Mouse (Mus musculus): Measurements from ENCODE around the gene Gars. TPM values are rescaled to one million over a fixed set of nuclear protein-coding genes. Genes with fewer than 3 reads are reported as not detected.

Gars gene
- polyA plus RNA-seq, 1 experiment from 2014 or later: 233 TPM

DNA sequence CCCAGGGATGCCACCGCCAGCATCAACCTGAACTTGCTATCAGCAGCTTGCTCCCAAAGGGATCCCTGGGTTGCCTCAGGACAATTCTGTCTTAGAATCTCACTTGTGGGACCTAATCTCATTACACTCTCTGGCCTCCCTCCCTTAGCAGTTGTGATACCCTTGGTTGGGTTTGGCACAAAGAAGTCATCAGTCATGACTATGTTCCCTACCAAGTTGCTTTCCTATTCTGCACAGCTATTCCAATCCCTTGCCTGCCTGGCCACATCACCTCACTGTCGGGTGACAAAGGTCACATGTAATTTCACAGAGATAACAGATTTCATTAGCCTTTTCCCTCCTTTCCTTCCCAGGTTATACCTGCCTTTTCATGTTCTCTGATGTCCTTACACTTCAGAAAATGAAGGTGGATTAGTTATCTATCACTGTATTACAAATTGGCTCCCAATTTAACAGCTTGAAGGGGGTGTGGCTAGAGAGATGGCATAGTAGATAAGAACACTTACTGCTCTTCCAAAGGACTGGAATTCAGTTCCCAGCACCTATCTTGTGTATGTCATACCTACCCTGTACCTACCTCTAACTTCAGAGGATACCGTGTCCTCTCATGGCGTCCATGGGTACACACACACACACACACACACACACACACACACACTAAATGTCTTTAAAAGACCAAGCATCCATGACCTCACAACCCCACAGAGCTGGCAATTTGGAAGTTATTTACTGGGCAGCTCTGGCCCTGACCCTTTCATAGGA, 27.3 kb upstream of the Gars start:
- WGBS: 63% methylated on average over 4 of the region's 4 CpGs
- H3K27me3 ChIP-seq (ENCODE audit: low read depth, poor library complexity, severe bottlenecking): peaks cover 6% of the 10 kb centered on the region

DNA sequence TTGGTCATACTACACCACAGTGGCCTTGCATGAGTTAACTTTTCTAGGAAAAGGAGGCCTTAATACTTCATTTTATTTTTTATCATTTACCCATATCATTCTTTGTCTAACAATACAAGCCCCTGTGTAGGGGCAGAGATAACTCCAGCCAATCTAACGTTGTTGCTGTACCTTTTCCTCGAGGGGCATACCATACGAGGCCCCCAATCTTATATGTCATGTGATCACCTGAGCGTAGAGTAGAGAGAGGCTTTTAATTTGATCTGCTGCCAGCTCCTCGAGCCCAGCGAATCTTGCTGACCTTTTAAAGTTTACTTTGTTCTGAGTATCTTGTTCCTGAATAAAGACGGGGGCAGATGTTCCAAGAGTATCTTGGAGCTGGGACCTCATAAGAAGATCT, 25.3 kb upstream of the Gars start:
- H3K4me3 ChIP-seq: no peak overlapping the region
- DNase-seq (ENCODE audit: low spot score): no peak
- H3K27ac ChIP-seq (replicated peaks): no peak overlapping the region
- H3K4me1 ChIP-seq: peaks cover 34% of the 10 kb centered on the region
- H3K27me3 ChIP-seq (ENCODE audit: low read depth, poor library complexity, severe bottlenecking): peaks cover 8% of the 10 kb centered on the region
- H3K36me3 ChIP-seq: no peaks in the 10 kb centered on the region
- 87% methylated on average over 7 of the region's 7 CpGs for WGBS
- peaks cover 5% of the 10 kb centered on the region; the same call in 1 of the 2 replicates for H3K9me3 ChIP-seq (replicated peaks)

More for the DNA sequence above, 27.3 kb upstream of the Gars start:
- Histone ChIP-seq H3K36me3 (no peaks in the 10 kb centered on the region), H3K27ac (replicated peaks) (peak overlapping the region; percentile 87), H3K4me3 (peak overlapping the region; percentile 39), H3K4me1 (peaks cover 22% of the 10 kb centered on the region), H3K9me3 (replicated peaks) (peaks cover 5% of the 10 kb centered on the region; the same call in 1 of the 2 replicates)
- DNase-seq (ENCODE audit: low spot score): no peak

DNA sequence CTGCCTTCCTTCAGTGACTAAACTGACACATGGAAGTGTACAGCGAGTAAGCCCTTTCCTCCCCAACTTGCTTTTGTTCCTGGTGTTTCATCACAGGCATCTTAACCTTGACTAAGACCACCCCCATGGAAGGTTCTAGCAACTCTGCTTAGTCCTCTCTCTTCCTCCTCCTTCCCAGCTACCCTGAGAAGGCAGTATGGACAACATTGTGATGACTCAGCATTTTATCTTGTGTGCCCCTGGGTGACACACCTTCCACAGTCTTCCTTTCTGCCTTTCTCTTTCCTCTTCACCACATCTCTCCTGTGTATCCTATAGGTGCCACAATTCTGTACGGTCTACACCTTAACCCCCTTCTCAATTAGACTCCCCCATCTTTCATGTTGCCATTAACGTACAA, 23.6 kb upstream of the Gars start:
- no peak overlapping the region for H3K27ac ChIP-seq (replicated peaks)
- H3K4me3 ChIP-seq: no peak overlapping the region
- DNase-seq (ENCODE audit: low spot score): no peak
- WGBS: 82% methylated on average over 3 of the region's 3 CpGs
- H3K9me3 ChIP-seq (replicated peaks): peaks cover 5% of the 10 kb centered on the region; the same call in 1 of the 2 replicates
- H3K27me3 ChIP-seq (ENCODE audit: low read depth, poor library complexity, severe bottlenecking): peaks cover 13% of the 10 kb centered on the region
- no peaks in the 10 kb centered on the region for H3K36me3 ChIP-seq
- peaks cover 32% of the 10 kb centered on the region for H3K4me1 ChIP-seq

DNA sequence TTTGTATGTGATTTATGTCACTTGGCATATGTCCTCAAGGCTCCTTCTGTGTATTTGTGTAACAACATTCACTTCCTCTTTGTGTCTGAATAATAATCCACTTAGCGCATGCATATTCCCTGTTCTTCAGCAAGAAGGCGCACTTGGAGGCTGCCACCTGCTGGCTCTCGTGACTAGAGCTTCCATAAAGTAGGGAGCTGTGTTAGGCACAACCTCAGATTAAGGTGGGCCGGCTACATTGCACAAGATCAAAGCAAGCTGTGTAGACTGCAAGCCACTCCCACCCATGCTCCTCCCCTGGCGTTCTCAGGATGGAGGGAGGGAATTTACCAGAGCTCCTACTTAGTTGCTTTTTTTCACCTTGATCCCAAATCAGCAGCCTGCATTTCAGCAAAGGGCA, 21.6 kb upstream of the Gars start:
- 32% methylated on average over 5 of the region's 5 CpGs for WGBS
- H3K9me3 ChIP-seq (replicated peaks): peaks cover 5% of the 10 kb centered on the region; the same call in 1 of the 2 replicates
- no peaks in the 10 kb centered on the region for H3K36me3 ChIP-seq
- peaks cover 14% of the 10 kb centered on the region for H3K4me1 ChIP-seq
- DNase-seq (ENCODE audit: low spot score): no peak
- no peak overlapping the region for H3K4me3 ChIP-seq
- peaks cover 13% of the 10 kb centered on the region for H3K27me3 ChIP-seq (ENCODE audit: low read depth, poor library complexity, severe bottlenecking)
- H3K27ac ChIP-seq (replicated peaks): no peak overlapping the region

DNA sequence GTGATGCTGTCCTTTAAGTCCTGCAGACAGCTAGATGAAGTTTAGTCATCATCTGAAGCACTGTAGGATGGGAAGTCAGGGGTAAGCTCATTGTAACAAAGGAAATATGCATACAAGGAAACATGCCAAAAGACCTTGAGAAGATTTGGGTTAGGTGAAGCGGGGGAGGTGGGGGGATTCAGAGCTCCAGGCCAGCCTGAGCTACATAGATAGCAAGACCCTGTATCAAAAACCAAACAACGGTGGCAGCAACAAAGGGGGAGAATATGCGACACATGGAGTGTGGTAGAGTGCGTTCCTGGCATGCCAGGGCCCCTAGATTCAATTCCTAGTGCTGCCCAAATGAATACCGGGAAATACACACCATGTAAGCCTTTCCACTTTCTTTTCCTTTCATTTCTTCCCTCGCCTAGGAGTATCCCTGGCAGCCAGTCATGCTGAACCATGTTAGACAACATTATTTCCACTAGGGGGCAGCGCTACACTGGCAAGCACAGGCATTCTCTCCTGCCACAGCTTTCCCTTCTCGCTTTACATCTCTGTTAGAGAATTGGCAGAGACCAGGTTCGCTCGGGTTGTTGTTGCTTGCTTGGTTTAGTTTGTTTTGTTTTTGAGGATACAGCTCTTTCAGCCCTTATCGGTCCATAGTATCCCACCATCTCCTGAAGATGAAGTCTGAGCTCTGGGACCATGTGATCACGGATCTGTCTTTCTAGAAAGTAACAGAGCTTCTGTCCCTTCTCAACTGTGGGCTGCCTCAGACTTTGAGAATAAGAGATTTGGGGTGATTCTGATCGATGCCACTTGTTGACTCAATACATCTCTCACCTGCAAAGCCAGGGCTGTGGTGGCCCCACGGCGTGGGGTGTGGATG, 20.9 kb upstream of the Gars start:
- H3K4me3 ChIP-seq: no peak overlapping the region
- H3K27me3 ChIP-seq (ENCODE audit: low read depth, poor library complexity, severe bottlenecking): peaks cover 13% of the 10 kb centered on the region

DNA sequence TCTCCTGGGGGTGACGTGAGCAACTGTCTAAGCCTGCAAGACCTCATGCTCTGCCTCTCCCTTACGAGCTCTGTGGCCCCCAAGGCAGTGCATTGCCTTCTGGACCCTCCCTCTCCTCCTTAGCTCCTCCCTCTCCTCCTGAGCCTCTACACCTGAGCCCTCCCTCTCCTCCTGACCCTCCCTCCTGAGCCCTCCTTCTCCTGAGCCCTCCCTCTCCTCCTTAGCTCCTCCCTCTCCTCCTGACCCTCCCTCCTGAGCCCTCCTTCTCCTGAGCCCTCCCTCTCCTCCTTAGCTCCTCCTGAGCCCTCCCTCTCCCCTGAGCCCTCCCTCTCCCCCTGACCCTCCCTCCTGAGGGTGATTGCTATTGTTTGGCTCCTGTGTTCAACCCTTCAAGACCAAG, 19.4 kb upstream of the Gars start:
- Histone ChIP-seq H3K4me3 (no peak overlapping the region), H3K9me3 (replicated peaks) (peaks cover 5% of the 10 kb centered on the region; the same call in 1 of the 2 replicates), H3K36me3 (no peaks in the 10 kb centered on the region), H3K27ac (replicated peaks) (no peak overlapping the region), H3K4me1 (peaks cover 14% of the 10 kb centered on the region), H3K27me3 (ENCODE audit: low read depth, poor library complexity, severe bottlenecking) (peaks cover 13% of the 10 kb centered on the region)
- no peak for DNase-seq (ENCODE audit: low spot score)
- WGBS: 91% methylated on average over 2 of the region's 2 CpGs

More for the DNA sequence above, 20.9 kb upstream of the Gars start:
- H3K9me3 ChIP-seq (replicated peaks): peaks cover 5% of the 10 kb centered on the region; the same call in 1 of the 2 replicates
- WGBS: 31% methylated on average over 15 of the region's 15 CpGs
- H3K36me3 ChIP-seq: no peaks in the 10 kb centered on the region
- peaks cover 14% of the 10 kb centered on the region for H3K4me1 ChIP-seq
- DNase-seq (ENCODE audit: low spot score): peak; percentile 72
- 0 out of 2 replicates have a peak overlapping the region, but pooled peaks have one; percentile 28 for H3K27ac ChIP-seq (replicated peaks)

DNA sequence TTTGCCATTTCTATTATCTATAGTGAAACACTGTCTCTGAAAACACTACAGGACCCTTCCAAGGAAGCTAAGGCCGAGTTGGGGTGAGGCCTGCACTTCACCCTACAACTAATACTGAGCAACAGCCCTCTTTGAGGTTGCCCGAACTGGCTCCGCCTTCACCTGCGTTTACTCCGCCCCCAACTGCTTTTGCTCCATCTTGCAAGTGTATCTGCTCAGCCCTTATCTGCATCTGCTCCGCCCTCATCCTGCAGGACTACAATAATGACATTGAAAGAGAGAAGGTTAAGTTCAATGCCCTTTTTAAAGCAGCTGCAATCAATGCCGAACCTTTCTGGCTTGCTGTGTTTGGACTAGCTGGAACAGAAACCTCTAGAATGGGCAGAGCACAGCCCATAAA, 16.0 kb upstream of the Gars start:
- H3K4me1 ChIP-seq: peaks cover 7% of the 10 kb centered on the region
- WGBS: 91% methylated on average over 7 of the region's 7 CpGs
- H3K27me3 ChIP-seq (ENCODE audit: low read depth, poor library complexity, severe bottlenecking): peaks cover 13% of the 10 kb centered on the region

DNA sequence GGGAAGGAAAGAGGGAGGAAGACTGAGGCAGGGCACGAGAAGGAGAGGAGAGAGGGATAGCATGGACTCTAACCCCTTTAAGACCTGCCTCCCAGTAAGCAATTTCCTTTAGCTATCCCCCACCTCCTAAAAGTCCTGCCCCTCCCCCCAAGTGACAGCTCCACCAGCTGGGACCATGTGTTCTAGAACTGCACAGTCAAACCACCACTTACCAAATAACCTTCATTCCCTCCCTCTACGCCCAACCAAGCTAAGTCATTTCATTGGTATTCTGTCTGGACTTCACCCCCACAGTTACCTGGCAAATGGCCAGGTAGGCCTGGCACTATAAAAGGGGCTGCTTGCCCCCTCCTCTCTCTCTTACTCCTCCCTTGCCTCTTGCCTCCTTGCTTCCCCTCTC, 10.2 kb upstream of the Gars start:
- Histone ChIP-seq H3K9me3 (replicated peaks) (no peaks in the 10 kb centered on the region), H3K36me3 (no peaks in the 10 kb centered on the region), H3K27me3 (ENCODE audit: low read depth, poor library complexity, severe bottlenecking) (no peaks in the 10 kb centered on the region), H3K4me1 (no peaks in the 10 kb centered on the region), H3K27ac (replicated peaks) (no peak overlapping the region), H3K4me3 (no peak overlapping the region)
- DNase-seq (ENCODE audit: low spot score): no peak
- 94% methylated on average over 2 of the region's 2 CpGs for WGBS

More for the DNA sequence above, 16.0 kb upstream of the Gars start:
- Histone ChIP-seq H3K27ac (replicated peaks) (no peak overlapping the region), H3K9me3 (replicated peaks) (no peaks in the 10 kb centered on the region), H3K4me3 (no peak overlapping the region), H3K36me3 (no peaks in the 10 kb centered on the region)
- DNase-seq (ENCODE audit: low spot score): no peak

DNA sequence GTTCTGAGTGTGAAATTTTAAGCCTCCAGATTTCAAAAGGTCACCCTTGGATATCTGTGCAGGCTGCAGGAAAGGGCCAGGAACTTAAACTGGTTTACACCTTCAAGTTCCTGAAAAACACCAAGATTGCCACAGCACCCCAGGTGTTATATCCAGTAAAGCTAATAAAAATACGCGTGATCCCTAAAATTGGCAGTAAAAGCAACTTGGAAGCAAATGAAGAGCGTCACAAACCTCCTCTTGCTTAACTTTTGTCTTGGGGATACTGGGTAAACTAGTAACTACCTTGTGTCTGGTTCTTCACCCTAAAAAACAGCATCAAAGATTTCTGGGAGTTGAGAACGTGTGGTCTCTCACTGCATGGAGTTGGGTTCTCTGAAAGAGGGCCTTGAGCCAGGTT, 1.1 kb upstream of the Gars start:
- Histone ChIP-seq H3K9me3 (replicated peaks) (no peaks in the 10 kb centered on the region), H3K36me3 (no peaks in the 10 kb centered on the region), H3K4me1 (peaks cover 25% of the 10 kb centered on the region), H3K27ac (replicated peaks) (no peak overlapping the region), H3K27me3 (ENCODE audit: low read depth, poor library complexity, severe bottlenecking) (no peaks in the 10 kb centered on the region), H3K4me3 (no peak overlapping the region)
- DNase-seq (ENCODE audit: low spot score): no peak
- WGBS: 91% methylated on average over 4 of the region's 4 CpGs

DNA sequence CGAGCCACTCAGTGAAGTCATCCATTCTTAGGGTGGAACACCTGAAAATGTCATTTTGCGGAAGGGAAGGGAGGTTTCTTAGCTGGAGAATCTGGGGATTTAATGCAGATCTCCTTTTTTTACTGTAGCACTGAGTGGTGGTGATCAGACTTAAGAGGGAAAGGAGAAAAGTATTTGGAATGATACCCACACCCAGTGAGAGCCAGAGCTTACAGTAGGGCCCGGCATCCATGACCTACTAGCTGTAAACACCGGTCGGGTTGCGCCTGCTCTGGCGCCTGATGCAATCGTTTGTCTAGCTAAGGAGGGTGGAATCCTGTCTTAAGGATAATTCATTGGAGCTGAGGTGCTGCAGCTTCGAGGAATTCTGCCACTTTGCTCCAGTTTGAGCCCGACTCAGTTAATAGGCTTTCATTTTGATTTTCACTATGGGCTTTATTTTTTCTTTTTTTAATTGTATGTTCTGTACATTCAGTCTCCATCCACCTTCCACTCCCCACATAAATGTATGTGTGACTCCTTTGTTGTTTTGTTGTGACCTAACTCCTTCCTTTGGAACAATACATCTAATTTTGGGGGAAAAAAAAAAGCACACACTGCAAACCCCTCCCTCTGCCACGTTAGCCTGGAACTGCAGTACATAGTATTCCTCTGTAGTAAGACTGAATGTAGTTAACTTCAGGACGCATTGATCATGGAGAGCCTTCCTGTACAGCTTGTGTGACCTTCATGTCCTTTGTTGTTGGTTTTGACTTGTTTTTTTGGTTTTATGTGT, 1.1 kb downstream of the Gars start:
- peak; percentile 22 for DNase-seq (ENCODE audit: low spot score)
- Histone ChIP-seq H3K36me3 (no peaks in the 10 kb centered on the region), H3K4me1 (peaks cover 25% of the 10 kb centered on the region), H3K27me3 (ENCODE audit: low read depth, poor library complexity, severe bottlenecking) (no peaks in the 10 kb centered on the region), H3K27ac (replicated peaks) (peak overlapping the region; percentile 97), H3K4me3 (peak overlapping the region; percentile 97), H3K9me3 (replicated peaks) (no peaks in the 10 kb centered on the region)
- WGBS: 5% methylated on average over 12 of the region's 12 CpGs

DNA sequence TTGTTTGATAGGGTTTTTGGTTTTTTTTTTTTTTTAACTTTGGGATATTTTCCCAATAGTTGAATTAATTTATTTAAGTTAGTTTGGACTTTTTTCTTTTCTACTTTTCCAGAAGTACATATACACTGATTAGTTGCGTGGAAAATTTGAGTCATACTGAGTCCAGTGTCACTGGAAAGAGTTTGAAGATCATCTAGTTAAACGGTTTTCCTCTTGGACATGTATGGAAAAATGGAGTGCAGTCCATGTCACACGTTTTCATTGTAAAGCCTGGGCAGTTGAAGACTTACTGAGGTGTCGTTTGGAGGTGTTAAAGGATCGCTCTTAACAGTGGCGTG, 1.6 kb downstream of the Gars start:
- Histone ChIP-seq H3K9me3 (replicated peaks) (no peaks in the 10 kb centered on the region), H3K36me3 (no peaks in the 10 kb centered on the region), H3K27ac (replicated peaks) (no peak overlapping the region), H3K4me1 (peaks cover 25% of the 10 kb centered on the region), H3K4me3 (peak overlapping the region; percentile 97), H3K27me3 (ENCODE audit: low read depth, poor library complexity, severe bottlenecking) (no peaks in the 10 kb centered on the region)
- DNase-seq (ENCODE audit: low spot score): no peak
- 88% methylated on average over 6 of the region's 6 CpGs for WGBS

DNA sequence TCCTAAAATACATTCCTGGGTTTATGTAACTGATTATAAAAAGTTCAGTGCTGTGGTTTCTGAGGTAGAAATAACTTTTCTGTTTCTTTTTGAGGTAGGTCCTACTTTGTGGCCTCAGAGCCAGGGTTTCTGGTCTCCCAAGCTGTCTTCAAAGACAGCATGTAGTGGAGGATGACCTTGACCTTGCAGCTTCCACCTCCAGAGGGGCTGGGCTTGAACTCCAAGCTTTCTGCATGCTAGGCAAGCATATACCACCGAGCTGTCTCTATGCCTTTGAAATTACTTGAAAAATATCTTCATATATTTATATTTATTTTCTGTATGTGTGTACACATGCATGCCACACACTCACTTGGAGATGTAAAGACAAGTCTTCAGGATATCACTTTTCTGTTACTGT, 2.2 kb downstream of the Gars start:
- Histone ChIP-seq H3K4me3 (no peak overlapping the region), H3K27ac (replicated peaks) (no peak overlapping the region), H3K27me3 (ENCODE audit: low read depth, poor library complexity, severe bottlenecking) (no peaks in the 10 kb centered on the region), H3K9me3 (replicated peaks) (no peaks in the 10 kb centered on the region), H3K4me1 (peaks cover 25% of the 10 kb centered on the region), H3K36me3 (no peaks in the 10 kb centered on the region)
- no peak for DNase-seq (ENCODE audit: low spot score)
- WGBS: 80% methylated on average over 1 of the region's 1 CpGs
